Mouse (Mus musculus): ENCODE results near the gene Ccl27a.

Gene Ccl27a

DNA sequence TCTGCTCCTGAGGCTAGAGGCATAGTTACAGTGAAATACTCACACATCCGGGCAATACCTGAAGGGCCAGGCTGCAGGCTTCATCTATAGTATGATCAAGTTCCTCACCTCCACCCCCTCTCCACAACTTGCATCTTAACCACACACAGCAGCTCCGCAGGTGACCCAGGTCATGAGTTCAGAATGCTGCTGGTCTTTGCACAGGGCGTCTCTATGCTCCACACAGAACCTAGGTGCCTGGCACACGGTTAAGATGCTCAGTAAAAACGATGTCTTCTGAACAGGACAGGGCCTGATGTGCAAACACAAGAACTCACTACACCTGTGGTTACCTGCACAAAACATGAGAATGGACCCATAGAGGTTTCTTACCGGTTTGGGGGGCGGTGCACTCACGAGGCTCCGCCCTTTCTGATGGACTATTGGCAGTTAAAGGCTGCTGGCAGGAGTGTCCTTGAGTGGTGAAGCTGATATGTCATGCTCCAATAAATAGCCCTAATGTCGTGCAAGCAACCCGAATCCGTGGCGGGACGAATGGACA lies 19.2 kb downstream of the Ccl27a start, which contains the start of gene Galt:
Gene Galt, plus strand, starts transcription at position 432 of the 541 bp plus-strand sequence.
- DNase-seq, result no peak

DNA sequence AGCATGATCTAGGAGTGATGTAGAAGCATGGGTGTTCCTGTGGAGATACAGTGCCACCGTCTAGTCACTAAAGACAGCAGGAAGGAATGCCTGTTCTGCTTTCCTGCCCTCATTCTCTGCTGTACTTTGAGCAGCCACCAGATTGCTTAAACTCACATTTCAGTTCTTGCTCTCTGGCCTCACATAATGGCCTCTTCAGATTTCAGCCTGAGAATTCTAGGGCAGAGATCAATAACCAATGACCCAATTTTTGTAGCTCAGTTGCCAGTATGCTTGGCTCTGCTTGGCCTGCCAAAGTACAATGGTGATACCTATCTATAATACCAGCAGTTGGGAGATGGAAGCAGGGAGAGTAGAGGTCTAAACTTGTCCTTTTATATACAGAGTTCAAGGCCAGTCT lies 29.0 kb downstream of the Ccl27a start:
- DNase-seq, result no peak

DNA sequence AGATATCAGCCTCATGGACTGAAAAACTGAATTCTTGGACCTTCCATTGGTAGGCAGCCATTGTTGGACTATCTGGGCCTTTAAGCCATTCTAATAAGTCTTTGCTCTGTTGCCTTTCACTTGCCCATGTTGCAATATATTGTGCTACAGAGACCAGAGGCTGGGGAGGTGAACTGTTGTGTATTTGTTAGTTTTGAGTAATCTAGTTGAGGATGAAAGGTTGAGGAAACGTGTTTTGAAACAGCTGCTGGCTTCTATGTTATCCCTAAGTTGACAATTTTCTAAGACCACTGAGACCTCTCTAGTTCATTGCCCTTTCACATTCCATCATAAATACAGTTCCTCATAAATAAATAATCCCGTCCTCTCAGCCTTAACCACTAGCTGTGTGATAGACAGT lies 29.9 kb downstream of the Ccl27a start:
- no peak for DNase-seq

DNA sequence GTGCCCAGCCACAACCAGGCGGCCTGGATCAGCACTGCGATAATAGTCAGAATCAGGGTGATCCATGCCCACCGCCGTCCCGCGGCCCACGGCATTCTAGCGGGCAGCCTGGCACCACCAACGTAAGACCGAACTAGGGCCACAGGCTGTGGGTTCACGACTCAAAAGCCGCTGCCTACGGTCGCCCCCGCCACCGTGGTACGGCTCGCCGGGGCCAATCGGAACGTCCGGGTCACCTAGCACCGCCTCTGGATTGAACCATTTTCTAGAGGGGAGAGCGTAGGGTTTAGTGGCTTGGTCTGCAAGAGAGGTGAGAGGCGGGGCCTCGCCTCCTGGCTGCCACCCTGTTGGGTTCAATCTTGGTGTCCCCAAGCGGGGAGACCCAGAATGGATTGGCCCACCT lies 32.9 kb downstream of the Ccl27a start:
- DNase-seq, result peak; percentile 94

DNA sequence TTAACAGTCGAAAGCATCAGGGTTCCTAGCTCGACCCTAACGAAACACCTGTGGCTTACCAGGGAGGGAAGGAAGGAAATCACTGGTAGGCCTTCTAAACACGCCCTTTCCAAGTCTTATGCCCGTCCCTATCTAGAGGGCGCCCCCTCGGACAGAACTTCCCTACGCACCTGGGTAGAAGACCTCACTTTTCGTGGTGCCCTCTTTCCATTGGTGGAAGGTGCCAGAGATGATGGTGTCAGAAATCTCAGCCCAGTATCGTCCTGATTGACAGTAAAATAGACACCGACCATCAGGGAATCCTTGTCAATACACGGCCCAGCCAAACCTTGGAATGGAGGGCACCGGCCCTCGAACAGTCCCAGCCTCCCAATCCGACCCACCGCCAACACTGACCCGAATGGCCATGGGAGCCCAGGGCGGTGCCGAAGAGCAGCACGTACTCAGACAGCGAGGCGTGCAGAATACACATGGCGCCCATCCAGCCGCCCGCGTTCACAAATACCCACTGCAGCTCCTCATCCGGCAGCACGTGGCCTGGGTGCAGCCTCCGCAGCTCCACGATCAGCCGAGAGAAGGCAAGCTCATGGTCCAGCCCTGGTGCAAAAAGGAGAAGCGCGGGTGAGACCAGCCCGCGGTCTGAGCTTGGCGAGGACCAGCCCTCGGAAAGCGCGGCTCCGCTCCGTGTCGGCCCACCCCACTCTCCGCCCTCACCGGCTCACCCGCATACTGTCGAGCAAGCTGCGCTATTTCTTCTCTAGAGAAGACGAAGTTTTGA lies 33.5 kb downstream of the Ccl27a start:
- DNase-seq, result peak; percentile 60

DNA sequence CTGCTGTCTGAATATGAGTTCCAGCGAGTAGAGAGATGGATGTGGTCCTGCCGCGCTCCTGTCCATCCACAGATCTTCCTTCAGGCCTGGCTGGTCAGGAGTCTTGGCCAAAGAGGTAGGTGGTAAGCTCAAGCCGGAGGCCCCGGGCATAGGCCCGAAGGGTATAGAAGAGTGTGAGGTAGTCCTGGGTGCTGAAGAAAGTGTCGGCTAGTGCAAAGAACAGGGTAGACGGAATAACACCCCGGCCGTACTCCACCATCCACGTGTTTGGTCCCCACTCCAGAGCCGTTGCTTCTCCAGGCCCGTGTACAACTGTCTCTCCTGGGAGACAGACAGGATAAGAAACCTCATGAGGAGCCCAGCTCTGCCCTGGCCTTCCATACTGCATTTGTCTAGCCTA lies 34.8 kb downstream of the Ccl27a start:
- no peak for DNase-seq

DNA sequence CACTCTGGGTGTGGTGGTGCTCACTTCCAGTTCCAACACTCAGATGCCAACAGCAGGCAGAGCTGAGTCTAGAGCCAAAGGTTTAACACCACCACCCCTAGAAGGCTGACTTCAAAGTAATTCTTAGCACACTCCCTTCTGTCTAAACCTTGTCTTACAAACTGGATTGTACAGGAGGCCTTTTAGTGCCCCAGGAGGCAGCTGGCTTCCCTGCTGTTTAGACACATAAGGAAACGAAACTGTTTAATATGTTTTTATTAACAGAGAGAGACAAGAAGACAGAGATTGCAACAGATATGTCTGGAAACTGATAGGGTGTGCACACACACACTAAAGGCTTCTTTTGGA lies 35.8 kb downstream of the Ccl27a start:
- DNase-seq, result no peak

DNA sequence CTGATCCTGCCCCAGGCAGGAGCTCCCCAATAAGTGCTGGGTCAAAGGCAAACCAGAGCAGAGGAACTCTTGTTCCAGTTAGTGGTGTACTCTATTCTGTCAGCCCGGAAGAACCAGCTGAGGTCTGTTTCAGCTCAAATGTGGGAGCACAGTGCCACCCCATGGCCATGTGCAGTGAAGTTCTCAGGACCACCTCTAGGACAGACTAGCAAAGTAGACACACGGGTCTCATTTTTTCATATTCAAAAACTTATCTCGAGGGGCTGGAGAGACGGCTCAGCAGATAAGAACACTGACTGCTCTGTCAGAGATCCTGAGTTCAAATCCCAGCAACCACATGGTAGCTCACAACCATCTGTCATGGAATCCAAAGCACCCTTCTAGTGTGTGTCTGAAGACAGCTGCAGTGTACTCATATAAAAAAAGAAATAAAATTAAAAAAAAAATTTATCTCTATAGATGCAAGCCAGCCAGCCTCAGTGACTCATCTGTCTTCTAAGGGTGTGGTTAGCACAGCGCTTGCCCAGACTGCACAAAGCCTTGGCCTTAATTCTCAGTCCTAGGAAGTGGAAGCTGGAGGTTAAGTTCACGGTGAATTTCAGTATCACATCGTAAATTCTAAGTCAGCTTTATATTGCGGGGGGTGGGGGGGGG lies 36.3 kb downstream of the Ccl27a start:
- DNase-seq, result peak; percentile 63

DNA sequence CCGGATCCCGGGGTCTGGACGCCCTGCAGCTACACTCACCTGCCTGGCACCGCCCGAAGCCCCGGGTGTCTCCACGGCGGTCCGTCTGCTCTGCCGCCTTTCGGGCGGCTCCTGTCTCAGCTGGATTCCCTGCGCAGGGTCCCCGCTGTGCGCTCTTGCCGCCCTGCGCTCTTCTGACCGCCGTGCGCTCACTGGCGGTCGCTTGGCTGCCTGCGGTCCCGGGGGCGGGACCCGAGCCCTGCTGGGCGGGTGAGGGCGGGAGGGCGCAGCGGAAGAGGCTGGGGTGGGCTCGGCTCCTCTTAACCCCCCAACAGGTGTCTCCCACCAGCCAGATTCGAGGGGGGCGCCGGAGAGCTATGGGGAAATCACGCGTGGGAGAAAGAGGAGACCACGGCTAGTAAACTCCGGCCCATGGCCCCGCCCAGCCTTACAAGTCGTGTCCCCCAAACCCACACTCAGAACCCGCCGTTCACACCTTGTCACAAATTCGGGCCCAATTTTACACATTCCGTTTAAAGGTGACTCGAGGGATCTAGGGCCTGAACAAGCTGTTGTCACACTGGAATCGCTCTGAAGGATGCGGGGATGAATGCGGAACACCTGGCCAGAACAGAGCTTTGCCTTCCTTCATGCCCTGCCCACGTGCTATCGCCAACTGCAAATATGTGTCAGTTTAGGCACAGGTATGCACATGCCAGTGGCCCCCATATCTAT lies 42.8 kb downstream of the Ccl27a start, which contains the start of gene Arid3c:
Gene Arid3c, minus strand, starts transcription at position 91 of the 714 bp plus-strand sequence.
- DNase-seq, result no peak

DNA sequence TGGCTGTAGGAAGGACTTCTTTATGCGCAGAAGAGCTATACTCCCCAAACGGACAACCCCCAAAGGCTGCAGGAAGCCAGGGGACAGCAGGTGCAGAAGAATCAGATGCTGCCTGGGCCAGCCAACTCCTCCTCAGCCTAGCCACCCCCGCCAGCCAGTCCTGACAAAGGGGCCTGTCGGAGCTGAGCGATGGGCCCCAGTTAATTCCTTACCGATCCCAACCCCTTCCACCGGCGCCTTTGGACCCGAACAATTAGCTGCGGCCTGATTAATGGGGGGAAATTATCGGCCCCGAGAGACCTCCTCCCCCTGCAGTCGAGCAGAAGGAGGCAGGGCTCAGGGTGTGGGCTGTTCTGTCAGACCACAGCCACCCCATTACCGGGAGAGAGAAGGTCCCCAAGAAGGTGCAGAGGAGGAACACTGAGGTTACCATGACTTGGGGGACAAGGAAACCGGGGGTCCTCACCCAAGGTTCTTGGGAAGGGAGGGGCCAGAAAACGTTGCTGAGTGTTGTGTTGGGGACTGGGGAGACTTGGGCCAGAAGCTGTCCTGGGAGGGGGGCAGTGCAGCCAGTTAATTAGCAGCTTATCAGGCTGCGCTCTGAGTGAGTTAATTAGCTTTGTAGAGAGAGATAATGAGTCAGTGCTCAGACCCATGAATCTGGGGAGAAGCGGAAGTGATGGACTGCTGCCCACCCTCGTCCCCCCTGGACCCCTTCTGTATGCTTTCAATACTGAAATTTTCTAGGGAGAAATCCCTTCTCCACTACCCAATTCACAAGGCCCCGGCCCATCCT lies 47.0 kb downstream of the Ccl27a start:
- DNase-seq, result no peak

DNA sequence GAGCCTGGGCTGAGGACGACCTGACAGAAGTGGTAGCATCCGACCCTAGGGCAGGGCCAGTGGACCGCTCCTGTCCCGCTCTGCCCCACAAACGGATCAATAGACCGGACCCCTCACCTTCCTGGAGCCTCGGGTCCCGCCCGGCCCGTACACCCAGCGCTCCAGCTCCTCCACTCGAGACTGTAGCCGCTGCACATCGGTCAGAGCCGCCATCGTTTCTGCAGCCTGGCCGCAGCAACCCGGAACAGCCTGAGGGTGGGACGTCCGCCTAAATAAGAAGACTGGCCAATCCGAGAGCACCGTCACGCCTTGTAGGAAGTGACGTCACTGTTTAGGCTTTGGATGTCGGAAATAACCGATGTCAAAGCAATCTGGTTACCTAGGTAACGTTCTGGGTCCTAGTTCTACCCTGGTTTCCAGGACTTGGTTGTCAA lies 51.1 kb downstream of the Ccl27a start, which contains the start of gene Dctn3:
Gene Dctn3, minus strand, starts transcription at position 253 of the 434 bp plus-strand sequence.
- DNase-seq, result peak; percentile 85

Measured in cerebellum, adult 8-10 months (tissue).